Mouse (Mus musculus) stomach, postnatal 0 days (tissue): Measurements from ENCODE around the gene Nsmce4a.

Source experiments
- CTCF ChIP-seq: IDR thresholded peaks from 2 replicates; pipeline ENCODE4 v1.5.1; 2016; ENCODE audit warnings: antibody characterized with exemption, low read depth, mild to moderate bottlenecking, moderate library complexity
- EP300 ChIP-seq: optimal IDR thresholded peaks from 2 replicates; pipeline ENCODE3; 2016; ENCODE audit warnings: antibody characterized with exemption

DNA sequence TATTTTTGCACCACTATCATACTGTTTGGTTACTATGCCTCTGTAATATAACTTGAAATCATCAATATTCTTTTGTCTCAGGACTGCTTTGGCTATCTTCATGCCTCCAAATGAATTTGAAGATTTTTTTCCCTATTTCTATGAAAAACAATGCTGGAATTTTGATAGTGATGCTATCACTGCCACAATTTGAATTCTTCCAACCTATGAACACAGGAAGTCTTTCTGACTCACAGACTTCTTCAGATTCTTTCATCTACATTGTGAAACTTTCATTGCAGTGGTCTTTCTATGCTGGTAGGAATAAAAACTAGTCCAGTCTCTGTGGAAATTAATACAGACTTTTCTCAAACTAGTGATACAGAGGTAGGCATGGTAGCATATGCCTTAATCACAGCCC is 80.9 kb downstream of the Nsmce4a start:
- TF ChIP-seq CTCF (no peak), EP300 (no peak)
